Mouse (Mus musculus): Measurements from ENCODE around the gene Hsd17b11.

GRCm38 (mm10) chr5:104061936-104062772 lies 40.4 kb upstream of the Hsd17b11 start:
- TF ChIP-seq CTCF (IDR thresholded peaks at IDR 0.05; ENCODE audit: borderline replicate concordance, control insufficient read depth, extremely low read depth, insufficient read depth, low read length, poor library complexity) (no peak), POLR2A (IDR thresholded peaks at IDR 0.05; ENCODE audit: control insufficient read depth, extremely low read depth, insufficient read depth, low read length, poor library complexity) (no peak)
